Mouse (Mus musculus): Measurements from ENCODE around the gene 1110012L19Rik. TPM values are rescaled to one million over a fixed set of nuclear protein-coding genes. Genes with fewer than 3 reads are reported as not detected.
"Not testable (repeated sequence)": the region's sequence is repeated elsewhere in the genome, so short reads cannot be mapped to it uniquely, and the experiment has no call there.

1110012L19Rik gene
- 20.4 and 33.7 TPM in 2 replicates for total RNA-seq (2014; rRNA removed; ENCODE audit: low replicate concordance)
- 23.3 and 27.6 TPM in 2 replicates for polyA plus RNA-seq (2015; fragmentation: Nextera tagmentation; extraction: Ambion mirVana)

DNA sequence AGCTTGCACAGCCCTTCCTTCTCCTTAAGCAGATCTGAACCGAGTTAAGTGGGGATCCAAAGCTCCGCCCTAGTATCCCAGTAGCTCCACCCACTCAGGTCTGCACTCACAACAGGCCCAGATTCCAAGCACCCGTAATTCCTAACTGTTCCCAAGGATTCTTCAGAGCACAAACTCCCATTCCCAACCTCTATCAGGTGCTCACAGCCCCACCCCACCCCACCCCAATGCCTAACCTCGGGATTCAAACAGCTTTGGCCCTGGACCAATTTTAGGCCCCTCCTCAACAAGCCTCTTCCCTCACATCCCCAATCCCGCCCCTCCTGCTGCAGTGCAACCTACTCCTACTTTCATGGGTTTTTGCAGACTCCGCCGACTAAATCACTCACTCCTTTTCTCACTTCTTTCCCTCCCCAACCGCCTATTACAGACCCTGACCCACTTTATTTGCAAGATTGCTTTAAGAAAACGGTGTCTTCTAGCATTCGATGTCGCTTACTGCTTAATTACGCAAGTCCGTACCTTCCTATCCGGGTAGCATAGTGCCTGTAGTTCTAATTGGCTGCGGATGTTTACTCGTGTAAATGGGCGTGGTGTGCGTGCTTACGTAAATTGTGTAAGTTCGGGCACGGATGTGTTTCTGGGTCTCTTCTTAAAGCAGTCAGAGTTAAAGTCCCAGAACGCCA lies at the start of gene 1110012L19Rik:
Gene 1110012L19Rik, plus strand, starts transcription at position 602 of the 686 bp plus-strand sequence.
- H3K36me3 ChIP-seq (replicated peaks; ENCODE audit: control insufficient read depth, insufficient read depth, low read length), result peaks cover 7% of the 10 kb centered on the region; the same call in 1 of the 2 replicates
- peak; percentile 87 for DNase-seq (ENCODE audit: low spot score)
- peak within 1 kb of the TSS; percentile 40 for H3K9ac ChIP-seq (replicated peaks; ENCODE audit: low read depth, low read length)
- H3K4me2 ChIP-seq (ENCODE audit: low read depth, low read length), result peak within 1 kb of the TSS; percentile 64
- peak within 1 kb of the TSS; percentile 61 for H3K27ac ChIP-seq (ENCODE audit: low read depth)
- no peaks in the 10 kb centered on the region for H3K27me3 ChIP-seq (ENCODE audit: control insufficient read depth, insufficient read depth, low read length)
- peaks cover 5% of the 10 kb centered on the region; the same call in 1 of the 2 replicates for H3K4me1 ChIP-seq (ENCODE audit: control insufficient read depth, insufficient read depth)
- peak within 1 kb of the TSS; percentile 54 for H3K4me3 ChIP-seq (ENCODE audit: low read depth, low read length)
- 15% methylated on average over 22 of the region's 22 CpGs for WGBS
- H3K9me3 ChIP-seq (replicated peaks; ENCODE audit: control insufficient read depth, low read length), result no peaks in the 10 kb centered on the region
- TF ChIP-seq CTCF (IDR thresholded peaks at IDR 0.05; ENCODE audit: low read depth), result no peak
- peak; percentile 93 for ATAC-seq (ENCODE audit: insufficient read depth, low read depth)

DNA sequence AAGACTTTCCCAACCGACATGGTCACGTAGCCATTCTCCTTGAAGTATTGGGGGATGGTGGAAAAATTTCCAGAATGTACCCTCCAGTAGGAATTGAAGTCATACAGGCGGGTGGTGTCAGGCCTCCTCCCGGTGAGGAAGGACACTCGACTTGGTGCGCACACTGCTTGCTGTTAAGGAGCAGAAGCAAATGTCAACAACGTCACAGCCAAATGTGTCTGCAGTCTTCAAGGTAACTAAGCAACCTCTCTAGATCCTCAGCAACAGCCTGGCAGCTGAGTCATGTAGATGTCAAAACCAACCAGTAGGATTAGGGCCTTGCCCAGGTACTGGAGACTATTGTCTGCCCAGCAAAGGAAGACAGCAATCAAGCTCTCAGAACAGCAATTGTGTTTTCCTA lies 22.7 kb upstream of the 1110012L19Rik start:
- WGBS, result 77% methylated on average over 7 of the region's 7 CpGs
- H3K27ac ChIP-seq (ENCODE audit: low read depth), result no peak overlapping the region
- H3K27me3 ChIP-seq (ENCODE audit: control insufficient read depth, insufficient read depth, low read length), result no peaks in the 10 kb centered on the region
- no peak for TF ChIP-seq CTCF (IDR thresholded peaks at IDR 0.05; ENCODE audit: low read depth)
- no peak for TF ChIP-seq EP300 (IDR thresholded peaks at IDR 0.05; ENCODE audit: low read depth)
- H3K9me3 ChIP-seq (replicated peaks; ENCODE audit: control insufficient read depth, low read length), result no peaks in the 10 kb centered on the region
- no peak for DNase-seq (ENCODE audit: low spot score)
- H3K36me3 ChIP-seq (replicated peaks; ENCODE audit: control insufficient read depth, insufficient read depth, low read length), result peaks cover 2% of the 10 kb centered on the region; the same call in 1 of the 2 replicates
- no peak overlapping the region for H3K4me3 ChIP-seq (ENCODE audit: low read depth, low read length)
- H3K9ac ChIP-seq (replicated peaks; ENCODE audit: low read depth, low read length), result no peak overlapping the region
- ATAC-seq (ENCODE audit: insufficient read depth, low read depth), result no peak
- H3K4me2 ChIP-seq (ENCODE audit: low read depth, low read length), result no peak overlapping the region
- no peaks in the 10 kb centered on the region for H3K4me1 ChIP-seq (ENCODE audit: control insufficient read depth, insufficient read depth)

DNA sequence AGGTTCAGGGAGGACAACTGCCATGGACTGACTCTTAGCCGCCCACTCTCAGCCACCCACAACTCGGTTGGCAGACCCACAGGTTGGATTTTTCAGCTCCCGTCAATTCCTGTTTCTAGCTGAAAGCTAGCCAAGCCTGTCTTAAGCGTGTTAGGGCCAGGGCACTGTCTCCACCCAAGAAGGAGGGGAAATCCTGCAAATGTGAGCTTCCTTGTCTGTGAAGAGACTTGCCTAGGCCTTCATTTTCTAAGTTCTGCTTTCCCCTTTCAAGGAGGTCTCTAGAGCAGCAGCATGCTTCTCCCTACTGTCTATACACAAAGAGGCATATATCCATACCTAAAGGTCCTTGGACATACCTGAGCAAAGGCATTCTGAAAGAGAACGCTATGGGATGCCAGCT lies 22.2 kb upstream of the 1110012L19Rik start:
- Histone ChIP-seq H3K4me1 (ENCODE audit: control insufficient read depth, insufficient read depth) (no peaks in the 10 kb centered on the region), H3K27ac (ENCODE audit: low read depth) (no peak overlapping the region), H3K4me3 (ENCODE audit: low read depth, low read length) (no peak overlapping the region), H3K9me3 (replicated peaks; ENCODE audit: control insufficient read depth, low read length) (no peaks in the 10 kb centered on the region), H3K4me2 (ENCODE audit: low read depth, low read length) (no peak overlapping the region), H3K36me3 (replicated peaks; ENCODE audit: control insufficient read depth, insufficient read depth, low read length) (no peaks in the 10 kb centered on the region; the same call in 1 of the 2 replicates), H3K27me3 (ENCODE audit: control insufficient read depth, insufficient read depth, low read length) (no peaks in the 10 kb centered on the region), H3K9ac (replicated peaks; ENCODE audit: low read depth, low read length) (no peak overlapping the region)
- TF ChIP-seq EP300 (IDR thresholded peaks at IDR 0.05; ENCODE audit: low read depth), result no peak
- no peak for TF ChIP-seq CTCF (IDR thresholded peaks at IDR 0.05; ENCODE audit: low read depth)
- WGBS, result 59% methylated on average over 5 of the region's 5 CpGs
- DNase-seq (ENCODE audit: low spot score) (no peak), ATAC-seq (ENCODE audit: insufficient read depth, low read depth) (no peak)

DNA sequence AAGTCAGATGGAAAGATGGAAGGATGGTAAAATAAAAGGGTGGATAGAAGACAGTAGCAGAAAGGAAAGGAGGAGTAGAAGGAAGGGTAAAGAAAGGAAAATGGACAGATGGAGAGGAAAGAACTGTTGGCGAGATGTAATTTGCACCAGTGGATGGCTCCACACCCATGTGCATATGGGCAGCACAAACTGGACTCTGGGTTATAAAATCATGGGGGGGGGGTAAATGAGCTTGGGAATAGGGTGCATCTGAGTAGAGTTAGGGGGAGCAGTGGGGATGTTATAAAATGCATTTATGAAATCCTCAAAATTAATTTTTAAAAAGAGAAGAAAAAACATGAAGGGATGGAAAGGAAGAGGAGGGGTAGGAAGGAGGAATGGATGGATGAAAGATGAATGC lies 21.5 kb upstream of the 1110012L19Rik start:
- 80% methylated on average over 1 of the region's 1 CpGs for WGBS
- no peaks in the 10 kb centered on the region for H3K27me3 ChIP-seq (ENCODE audit: control insufficient read depth, insufficient read depth, low read length)
- H3K4me3 ChIP-seq (ENCODE audit: low read depth, low read length), result peak overlapping the region; percentile 63
- H3K4me1 ChIP-seq (ENCODE audit: control insufficient read depth, insufficient read depth), result no peaks in the 10 kb centered on the region
- no peak overlapping the region for H3K27ac ChIP-seq (ENCODE audit: low read depth)
- H3K36me3 ChIP-seq (replicated peaks; ENCODE audit: control insufficient read depth, insufficient read depth, low read length), result no peaks in the 10 kb centered on the region; the same call in 1 of the 2 replicates
- H3K9ac ChIP-seq (replicated peaks; ENCODE audit: low read depth, low read length), result no peak overlapping the region; the same call in 1 of the 2 replicates
- H3K4me2 ChIP-seq (ENCODE audit: low read depth, low read length), result peak overlapping the region; percentile 60
- H3K9me3 ChIP-seq (replicated peaks; ENCODE audit: control insufficient read depth, low read length), result no peaks in the 10 kb centered on the region
- TF ChIP-seq EP300 (IDR thresholded peaks at IDR 0.05; ENCODE audit: low read depth), result no peak
- TF ChIP-seq CTCF (IDR thresholded peaks at IDR 0.05; ENCODE audit: low read depth), result no peak
- ATAC-seq (ENCODE audit: insufficient read depth, low read depth) (no peak), DNase-seq (ENCODE audit: low spot score) (no peak)

DNA sequence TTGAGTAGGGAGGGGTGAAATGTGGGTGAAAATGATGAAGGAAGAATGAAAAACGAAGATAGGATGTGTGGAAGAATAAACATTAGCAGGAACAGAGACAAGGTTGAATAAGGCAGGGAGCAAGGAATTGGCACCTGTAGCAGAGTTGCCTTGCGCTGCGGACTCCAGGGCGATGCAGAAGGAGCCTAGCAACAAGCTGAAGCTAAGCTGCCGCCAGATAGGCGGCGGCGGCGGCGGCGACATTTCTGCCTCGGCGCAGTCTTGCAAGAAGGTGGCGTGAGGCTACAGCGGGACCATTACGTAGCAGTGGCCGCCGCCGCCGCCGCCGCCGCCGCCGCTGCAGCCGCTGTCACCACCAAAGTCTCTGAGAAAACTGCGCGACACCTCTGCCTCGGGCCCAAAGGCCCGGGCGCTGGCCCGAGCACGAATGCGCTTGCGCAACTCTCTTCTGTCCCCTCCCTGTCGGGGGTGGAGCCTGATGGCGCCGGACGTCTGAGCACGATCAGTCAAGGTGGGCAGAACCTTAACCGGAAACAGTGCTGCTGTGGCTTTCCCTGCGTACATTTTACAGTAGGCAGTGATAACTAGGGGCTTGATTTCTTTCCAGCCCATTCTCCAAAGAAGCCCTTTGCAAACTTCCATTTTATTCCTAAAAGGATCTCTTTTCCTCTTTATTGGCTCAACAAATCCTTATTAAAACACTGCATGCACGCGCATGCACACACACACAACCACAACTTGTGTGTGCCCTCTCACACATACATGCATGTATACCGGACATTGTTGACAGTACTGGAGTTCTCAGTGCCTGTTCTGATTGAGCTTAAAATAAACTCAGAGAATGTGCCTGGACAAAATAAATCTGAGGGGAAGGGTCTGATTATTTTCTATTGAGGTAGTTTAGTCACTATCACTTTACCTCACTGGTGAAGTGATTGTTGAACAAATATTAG lies 20.7 kb upstream of the 1110012L19Rik start, which contains the start of gene Ids:
Gene Ids, minus strand, starts transcription at position 424 of the 953 bp plus-strand sequence.
- Histone ChIP-seq H3K4me3 (ENCODE audit: low read depth, low read length) (peak within 1 kb of the TSS; percentile 63), H3K4me2 (ENCODE audit: low read depth, low read length) (peak within 1 kb of the TSS; percentile 60), H3K27ac (ENCODE audit: low read depth) (peak within 1 kb of the TSS; percentile 73), H3K27me3 (ENCODE audit: control insufficient read depth, insufficient read depth, low read length) (no peaks in the 10 kb centered on the region), H3K9ac (replicated peaks; ENCODE audit: low read depth, low read length) (peak within 1 kb of the TSS; percentile 59), H3K4me1 (ENCODE audit: control insufficient read depth, insufficient read depth) (no peaks in the 10 kb centered on the region), H3K9me3 (replicated peaks; ENCODE audit: control insufficient read depth, low read length) (no peaks in the 10 kb centered on the region), H3K36me3 (replicated peaks; ENCODE audit: control insufficient read depth, insufficient read depth, low read length) (no peaks in the 10 kb centered on the region)
- peak; percentile 98 for ATAC-seq (ENCODE audit: insufficient read depth, low read depth)
- TF ChIP-seq EP300 (IDR thresholded peaks at IDR 0.05; ENCODE audit: low read depth), result no peak
- TF ChIP-seq CTCF (IDR thresholded peaks at IDR 0.05; ENCODE audit: low read depth), result no peak
- 20% methylated on average over 45 of the region's 45 CpGs for WGBS
- peak; percentile 84 for DNase-seq (ENCODE audit: low spot score)

DNA sequence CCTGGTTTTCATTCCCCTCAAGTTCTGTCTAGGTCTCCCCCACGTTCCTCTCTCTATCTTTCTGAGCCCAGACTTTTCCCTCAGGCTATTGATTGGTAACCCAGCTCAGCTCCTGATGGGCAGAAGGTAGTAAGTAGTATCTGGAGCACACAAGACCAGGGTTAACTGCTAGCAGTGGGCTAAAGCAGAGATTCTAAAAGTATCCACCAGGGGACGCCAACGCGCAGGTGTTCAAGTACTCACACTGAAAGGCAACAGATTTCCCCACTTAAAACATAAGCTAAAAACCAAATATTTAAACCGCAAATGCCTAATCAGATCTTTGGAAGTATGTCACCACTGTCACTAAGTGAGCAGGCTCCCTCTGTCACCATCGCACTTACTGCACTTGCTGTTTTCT lies 15.9 kb upstream of the 1110012L19Rik start:
- not testable (repeated sequence) for H3K9ac ChIP-seq (replicated peaks; ENCODE audit: low read depth, low read length); H3K27me3 ChIP-seq (ENCODE audit: control insufficient read depth, insufficient read depth, low read length); H3K4me2 ChIP-seq (ENCODE audit: low read depth, low read length); H3K36me3 ChIP-seq (replicated peaks; ENCODE audit: control insufficient read depth, insufficient read depth, low read length); H3K9me3 ChIP-seq (replicated peaks; ENCODE audit: control insufficient read depth, low read length); DNase-seq (ENCODE audit: low spot score); H3K27ac ChIP-seq (ENCODE audit: low read depth); H3K4me1 ChIP-seq (ENCODE audit: control insufficient read depth, insufficient read depth); H3K4me3 ChIP-seq (ENCODE audit: low read depth, low read length); ATAC-seq (ENCODE audit: insufficient read depth, low read depth)
- WGBS, result no CpG with 5 or more reads among the region's 6 CpGs

DNA sequence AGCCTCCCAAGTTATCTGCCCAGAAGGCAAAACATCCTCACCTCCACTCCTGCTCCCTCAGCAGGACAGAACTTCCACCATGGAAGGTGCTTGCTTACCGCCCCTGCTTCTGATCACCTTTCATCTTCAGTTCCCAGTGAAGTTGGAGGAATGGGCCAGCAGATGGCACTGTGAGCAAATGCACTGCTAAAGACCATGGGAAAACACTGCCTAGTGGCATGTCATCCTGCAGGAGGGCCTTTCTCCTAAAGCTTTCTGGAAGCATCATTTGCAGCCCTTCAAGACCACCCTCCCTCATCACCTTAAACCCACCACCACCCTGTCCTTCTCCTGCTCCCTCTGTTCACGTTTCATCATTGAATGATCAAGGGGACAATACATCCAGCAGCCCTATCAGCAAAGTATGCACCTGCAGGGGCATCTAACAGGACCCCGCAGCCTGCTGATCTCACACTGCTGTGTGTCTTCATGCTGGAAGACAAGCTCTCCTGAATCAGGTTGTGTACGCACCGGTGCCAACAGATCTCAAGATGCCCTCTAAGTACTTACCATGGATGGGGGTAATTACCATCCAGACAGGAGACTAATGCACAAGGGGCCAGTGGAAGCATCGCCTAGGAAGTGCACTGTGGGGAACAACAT lies 11.1 kb upstream of the 1110012L19Rik start:
- not testable (repeated sequence) for H3K27ac ChIP-seq (ENCODE audit: low read depth); H3K4me3 ChIP-seq (ENCODE audit: low read depth, low read length); H3K9me3 ChIP-seq (replicated peaks; ENCODE audit: control insufficient read depth, low read length); H3K36me3 ChIP-seq (replicated peaks; ENCODE audit: control insufficient read depth, insufficient read depth, low read length); ATAC-seq (ENCODE audit: insufficient read depth, low read depth); H3K4me1 ChIP-seq (ENCODE audit: control insufficient read depth, insufficient read depth); H3K9ac ChIP-seq (replicated peaks; ENCODE audit: low read depth, low read length); H3K4me2 ChIP-seq (ENCODE audit: low read depth, low read length); DNase-seq (ENCODE audit: low spot score); H3K27me3 ChIP-seq (ENCODE audit: control insufficient read depth, insufficient read depth, low read length)
- 59% methylated on average over 5 of the region's 6 CpGs for WGBS

All from heart, postnatal 0 days (tissue).